Mouse (Mus musculus): ENCODE results near the gene Hist1h2bn. TPM values are rescaled to one million over a fixed set of nuclear protein-coding genes. Genes with fewer than 3 reads are reported as not detected.
A peak's percentile ranks its signal among the peaks of the same experiment; 100 is the strongest.
"Not testable (repeated sequence)": the region's sequence is repeated elsewhere in the genome, so short reads cannot be mapped to it uniquely, and the experiment has no call there.

The Hist1h2bn gene
- total RNA-seq, 2 experiments from 2014 or later: 4.3 to 4.8 TPM

- DNase-seq: no peak
These were observed 27.7 kb downstream of the Hist1h2bn start for GRCm38 (mm10) chr13:21781639-21782038.

GRCm38 (mm10) chr13:21782361-21783254, 28.7 kb downstream of the Hist1h2bn start:
- DNase-seq: peak in 1 of 2 experiments; percentile 41

- DNase-seq: peak; percentile 74 to 75
These were observed 29.3 kb downstream of the Hist1h2bn start, which contains the start of gene Hist1h3i for GRCm38 (mm10) chr13:21783255-21783617. Gene Hist1h3i, minus strand, starts transcription at chr13:21783370.

DNA sequence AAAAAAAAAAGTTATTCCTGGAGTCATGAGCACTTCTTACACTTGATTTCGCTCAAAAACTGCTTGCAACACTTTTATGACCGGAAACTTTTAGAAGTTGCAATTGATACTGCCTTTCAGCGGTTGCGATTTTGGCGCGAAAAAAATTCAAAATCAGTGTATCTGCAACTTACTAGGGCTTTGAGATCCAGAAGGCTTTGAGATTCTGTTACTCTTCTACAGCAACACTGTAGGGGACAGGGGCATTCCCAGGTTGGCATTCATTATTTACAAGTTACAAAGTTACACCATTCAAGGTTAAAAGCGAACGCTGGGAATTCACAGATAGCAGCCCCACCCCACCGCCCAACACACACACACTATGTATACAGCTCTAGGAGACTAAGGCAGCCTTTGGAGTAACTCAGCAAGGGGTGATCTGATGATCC, 29.8 kb downstream of the Hist1h2bn start:
- DNase-seq: peak in 1 of 2 experiments; percentile 44

DNA sequence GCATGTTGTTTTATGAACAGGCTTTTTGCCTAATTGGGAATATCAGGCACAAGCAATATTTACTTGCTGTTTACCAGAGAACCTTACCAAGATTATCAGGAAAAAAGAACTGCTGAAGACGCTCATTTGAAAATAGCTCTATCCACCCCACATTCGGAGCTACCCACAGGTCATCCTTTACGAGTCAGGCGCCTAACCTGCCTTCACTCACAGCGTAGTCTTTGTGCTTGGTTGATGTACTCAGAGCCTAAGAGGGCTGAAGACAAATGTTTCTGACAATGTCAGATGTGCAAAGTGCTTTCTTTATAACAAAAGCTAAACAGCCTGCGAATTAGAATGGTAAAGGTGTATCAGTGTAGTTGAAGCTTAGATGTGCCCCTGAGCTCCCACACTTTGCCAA, 30.4 kb downstream of the Hist1h2bn start:
- DNase-seq: no peak

DNA sequence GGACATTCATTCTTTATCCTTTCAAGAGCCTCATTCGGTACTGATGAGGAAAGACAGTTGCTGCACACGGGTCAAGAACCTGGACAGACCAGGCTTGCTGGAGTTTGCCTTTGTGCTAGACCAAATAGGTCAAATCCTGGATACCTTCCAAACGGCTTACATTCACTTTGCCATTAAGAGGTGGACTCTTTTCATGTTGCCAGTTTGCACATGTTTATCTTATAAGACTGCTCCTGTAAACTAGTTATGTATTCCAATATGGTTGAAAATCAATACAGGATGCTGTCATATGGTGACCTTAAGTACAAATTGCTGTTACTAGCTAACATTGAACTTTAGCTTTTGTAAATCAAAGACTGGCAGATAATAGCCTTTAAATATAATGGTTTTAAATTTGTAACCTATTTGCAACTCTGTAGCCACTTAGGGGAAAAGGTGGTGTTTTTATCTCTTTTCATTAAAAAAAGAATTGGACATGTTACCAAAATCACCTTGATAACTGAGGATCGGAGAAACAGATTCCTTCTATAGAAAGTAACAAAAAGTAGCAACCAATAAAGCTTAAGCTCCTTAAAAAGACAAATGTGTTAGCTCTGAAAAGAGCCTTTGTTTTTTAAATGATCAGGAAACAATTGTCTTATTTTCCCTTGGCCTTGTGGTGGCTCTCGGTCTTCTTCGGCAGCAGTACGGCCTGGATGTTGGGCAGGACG, 32.4 kb downstream of the Hist1h2bn start:
- DNase-seq: no peak

DNA sequence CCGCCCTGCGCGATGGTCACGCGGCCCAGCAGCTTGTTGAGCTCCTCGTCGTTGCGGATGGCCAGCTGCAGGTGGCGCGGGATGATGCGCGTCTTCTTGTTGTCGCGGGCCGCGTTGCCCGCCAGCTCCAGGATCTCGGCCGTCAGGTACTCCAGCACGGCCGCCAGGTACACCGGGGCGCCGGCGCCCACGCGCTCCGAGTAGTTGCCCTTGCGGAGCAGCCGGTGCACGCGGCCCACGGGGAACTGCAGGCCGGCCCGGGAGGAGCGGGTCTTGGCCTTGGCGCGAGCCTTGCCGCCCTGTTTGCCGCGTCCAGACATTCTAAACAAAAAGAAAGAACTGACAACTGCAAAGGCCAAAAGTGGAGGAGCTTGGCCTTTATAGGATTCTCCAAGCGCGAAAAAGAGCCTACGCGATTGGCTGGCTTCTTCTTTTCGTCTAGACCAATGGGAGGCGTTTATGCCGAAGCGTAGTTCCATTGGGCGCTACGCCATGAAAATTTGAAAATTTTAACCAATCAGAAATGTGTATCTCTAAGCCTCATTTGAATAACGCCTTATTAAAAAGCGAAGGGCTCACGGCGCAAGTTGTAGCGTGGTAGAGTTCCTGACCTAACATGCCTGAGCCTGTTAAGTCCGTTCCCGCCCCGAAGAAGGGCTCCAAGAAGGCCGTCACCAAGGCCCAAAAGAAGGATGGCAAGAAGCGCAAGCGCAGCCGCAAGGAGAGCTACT, 33.1 kb downstream of the Hist1h2bn start, which contains the start of the genes Hist1h2an and Hist1h2bp:
Hist1h2an (minus strand) TSS at position 320 of the 731 bp plus-strand sequence.
Hist1h2bp (plus strand) TSS at position 563 of the 731 bp plus-strand sequence.
- peak; percentile 92 to 93 for DNase-seq

GRCm38 (mm10) chr13:21787760-21788593, 34.1 kb downstream of the Hist1h2bn start:
- no peak for DNase-seq

GRCm38 (mm10) chr13:21789925-21790324, 36.0 kb downstream of the Hist1h2bn start:
- DNase-seq: no peak

DNA sequence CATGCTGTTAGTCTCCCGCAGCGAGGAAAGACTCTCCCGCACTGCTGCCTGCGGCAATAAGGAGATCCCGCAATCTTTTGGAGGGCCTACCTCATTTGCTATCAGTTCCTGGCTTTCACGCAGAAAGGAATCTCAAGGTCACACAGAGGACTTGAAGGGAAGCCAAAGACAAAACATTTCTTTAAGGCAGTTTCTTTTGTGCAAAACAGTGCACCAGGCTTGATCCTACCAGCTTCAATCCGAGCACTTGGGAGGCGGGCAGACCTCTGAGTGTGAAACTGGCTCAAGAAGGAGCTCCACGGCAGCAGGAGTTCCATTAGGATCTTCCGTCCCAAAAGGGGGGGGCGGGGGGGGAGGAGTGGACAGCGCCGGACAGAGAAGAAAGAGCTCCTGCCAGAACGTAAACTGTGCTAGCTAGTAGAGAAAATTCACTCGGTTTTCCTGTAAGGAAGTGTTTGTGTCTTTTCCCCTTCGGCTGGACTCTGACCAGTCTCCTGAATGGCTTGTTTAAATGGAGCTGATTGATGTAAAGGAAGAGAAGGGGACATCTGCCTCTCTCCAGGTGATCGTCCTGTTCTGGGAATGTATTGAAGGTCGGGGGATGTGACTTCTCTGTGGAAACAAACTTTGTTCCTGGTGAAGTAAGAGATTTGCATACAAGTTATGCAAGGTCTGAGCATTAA, 36.8 kb downstream of the Hist1h2bn start:
- no peak for DNase-seq

- no peak for DNase-seq
These were observed 41.7 kb downstream of the Hist1h2bn start for GRCm38 (mm10) chr13:21795584-21795983.

- not testable (repeated sequence) for DNase-seq
These were observed 43.2 kb downstream of the Hist1h2bn start for GRCm38 (mm10) chr13:21797163-21797562.

DNA sequence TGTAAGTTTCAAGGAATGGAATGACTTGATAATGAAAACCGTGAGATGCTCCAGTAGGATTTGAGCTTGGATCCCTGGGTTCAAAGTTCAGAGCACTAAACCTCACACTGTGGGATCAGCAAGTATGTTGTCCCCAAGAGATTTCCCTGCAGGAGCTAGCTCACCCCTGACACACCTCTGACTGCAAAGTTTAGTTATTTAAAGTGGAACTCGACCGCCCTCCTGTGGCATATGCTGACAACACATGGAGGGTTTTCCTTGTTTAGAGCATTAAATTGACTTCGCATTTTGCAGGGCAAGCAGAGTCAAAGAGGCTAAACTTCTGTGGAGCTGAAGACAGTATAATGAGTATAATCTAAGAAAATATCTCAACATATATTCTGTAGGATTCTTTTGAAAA, 49.1 kb downstream of the Hist1h2bn start:
- DNase-seq: not testable (repeated sequence)

Small RNAs within 50 kb of the gene (microRNA-seq; reads per million reads assigned to microRNA genes)
- 0 reads per million in 2 experiments for gene Gm44346
- gene Gm44357: 0 reads per million in 2 experiments
- 0 reads per million in 2 experiments for gene Gm44367
- gene Gm44454: 0 reads per million in 2 experiments

Other genes starting within 250 kb of the Hist1h2bn start
- 10 to 100 TPM in 1 of 2 experiments, 1 to 10 TPM in 1; 9.9 to 10.7 TPM for gene Zkscan8, start 223.0 kb upstream of the Hist1h2bn start, total RNA-seq (2021)
- gene Olfr1366, start 211.3 kb upstream of the Hist1h2bn start, total RNA-seq (2021): not detected
- gene Olfr1535, start 194.2 kb upstream of the Hist1h2bn start, total RNA-seq (2021): not detected
- not detected for gene Olfr1364, start 172.4 kb upstream of the Hist1h2bn start, total RNA-seq (2021)
- not detected for gene Olfr1362, start 140.1 kb upstream of the Hist1h2bn start, total RNA-seq (2021)
- not detected for gene Olfr11, start 111.6 kb upstream of the Hist1h2bn start, total RNA-seq (2021)
- not detected for gene Olfr1361, start 90.7 kb upstream of the Hist1h2bn start, total RNA-seq (2021)
- gene Olfr1360, start 76.7 kb upstream of the Hist1h2bn start, total RNA-seq (2021): not detected
- gene Olfr1359, start 56.0 kb upstream of the Hist1h2bn start, total RNA-seq (2021): not detected
- gene Hist1h2bl, start 38.0 kb upstream of the Hist1h2bn start, total RNA-seq (2021): 10 to 100 TPM in 1 of 2 experiments, 1 to 10 TPM in 1; 7.7 to 11.5 TPM
- gene Hist1h2ai, start 37.7 kb upstream of the Hist1h2bn start, total RNA-seq (2021): 10 to 100 TPM in 1 of 2 experiments, 1 to 10 TPM in 1; 4.0 to 15.4 TPM
- 10 to 100 TPM; 11.0 to 14.3 TPM for gene Hist1h3h, start 36.5 kb upstream of the Hist1h2bn start, total RNA-seq (2021)
- 1 to 10 TPM; 2.0 to 3.6 TPM for gene Hist1h2bm, start 32.1 kb upstream of the Hist1h2bn start, total RNA-seq (2021)
- gene Hist1h4j, start 19.1 kb upstream of the Hist1h2bn start, total RNA-seq (2021): 1 to 10 TPM; 1.9 to 3.4 TPM
- 10 to 100 TPM; 39.5 to 45.0 TPM for gene Hist1h4k, start 3.6 kb upstream of the Hist1h2bn start, total RNA-seq (2021)
- 1 to 10 TPM; 2.5 to 4.6 TPM for gene Hist1h2ak, start 296 bp upstream of the Hist1h2bn start, total RNA-seq (2021)
- gene Hist1h1b, start 26.5 kb downstream of the Hist1h2bn start, total RNA-seq (2021): 1 to 10 TPM; 3.5 to 4.0 TPM
- 10 to 100 TPM; 10.2 to 11.2 TPM for gene Hist1h3i, start 29.2 kb downstream of the Hist1h2bn start, total RNA-seq (2021)
- gene Hist1h2an, start 33.1 kb downstream of the Hist1h2bn start, total RNA-seq (2021): 1 to 10 TPM; 1.0 to 5.3 TPM
- 1 to 10 TPM; 3.3 to 4.2 TPM for gene Hist1h2bp, start 33.3 kb downstream of the Hist1h2bn start, total RNA-seq (2021)
- 10 to 100 TPM; 27.9 to 31.1 TPM for gene Hist1h2bq, start 56.1 kb downstream of the Hist1h2bn start, total RNA-seq (2021)
- 1 to 10 TPM in 1 of 2 experiments, not detected in 1; 1.4 TPM for gene Hist1h2ao, start 56.3 kb downstream of the Hist1h2bn start, total RNA-seq (2021)
- 10 to 100 TPM; 41.7 to 58.7 TPM for gene Hist1h4m, start 57.6 kb downstream of the Hist1h2bn start, total RNA-seq (2021)
- 1 to 10 TPM; 4.7 to 9.4 TPM for gene Hist1h4n, start 78.1 kb downstream of the Hist1h2bn start, total RNA-seq (2021)
- 10 to 100 TPM; 11.6 to 12.2 TPM for gene Hist1h2ap, start 79.4 kb downstream of the Hist1h2bn start, total RNA-seq (2021)
- 10 to 100 TPM; 28.3 to 30.7 TPM for gene Hist1h2br, start 79.6 kb downstream of the Hist1h2bn start, total RNA-seq (2021)
- gene Zfp184, start 191.0 kb downstream of the Hist1h2bn start, total RNA-seq (2021): 1 to 10 TPM in 1 of 2 experiments, under 1 TPM in 1; 0.67 to 1.3 TPM
- gene Pom121l2, start 227.1 kb downstream of the Hist1h2bn start, total RNA-seq (2021): not detected